In the genomic region with DNA sequence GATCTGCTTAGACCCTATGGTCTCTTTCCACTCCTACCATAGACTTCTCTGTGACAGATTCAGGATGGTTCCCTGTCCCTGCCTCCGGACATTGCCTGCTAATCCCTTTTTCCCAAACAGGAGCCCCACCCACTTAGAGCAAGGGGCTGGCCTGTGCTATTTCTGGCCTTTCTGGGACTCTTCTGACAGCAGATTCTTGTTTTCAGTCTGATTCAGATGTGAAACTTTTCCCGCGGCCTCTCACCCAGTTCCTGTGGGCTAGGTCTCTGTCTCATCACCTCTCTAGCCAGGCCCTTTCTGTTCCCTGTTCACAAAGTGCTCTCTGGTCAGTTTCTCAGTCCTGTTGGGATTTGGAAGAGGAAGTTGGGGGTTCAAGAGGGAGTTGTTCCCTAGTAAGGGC, we compare ENCODE assay signal across 8 mouse cellular contexts. TPM values are rescaled to one million over a fixed set of nuclear protein-coding genes. Genes with fewer than 3 reads are reported as not detected.
A peak's percentile ranks its signal among the peaks of the same experiment; 100 is the strongest.
DNase-seq lines count a peak whose midpoint lies in the region; ATAC-seq and TF ChIP-seq lines count a peak whose summit lies in the region.

No protein-coding gene starts in this region.

- no peak overlapping the region for H3K4me3 ChIP-seq in liver, embryonic 11.5 days (ENCODE audit: low read depth, low read length)
- peak overlapping the region; percentile 50 for H3K4me3 ChIP-seq in forebrain, embryonic 16.5 days (replicated peaks; ENCODE audit: low read length)
- no peak overlapping the region for H3K4me3 ChIP-seq in hindbrain, embryonic 16.5 days (ENCODE audit: low read length)
- H3K4me3 ChIP-seq in neural tube, embryonic 12.5 days: no peak overlapping the region
- H3K4me3 ChIP-seq in kidney, adult 2 months (ENCODE audit: insufficient read depth, low read depth, low read length): no peak overlapping the region

- no peak for DNase-seq in liver, embryonic 11.5 days (ENCODE audit: low spot score)
- no peak for DNase-seq in liver
- no peak for DNase-seq in kidney, adult 2 months
- DNase-seq in right cerebral cortex, postnatal 36 days (ENCODE audit: low spot score in 2 of 2): no peak
- no peak for DNase-seq in layer of hippocampus, postnatal 25 days (ENCODE audit: extremely low spot score in 1 of 2, low spot score in 1 of 2)

- TF ChIP-seq CTCF in kidney, adult 2 months (conservative IDR thresholded peaks at IDR 0.05; ENCODE audit: insufficient read depth, insufficient read length, low read depth, low read length): no peak

- no peaks in the 10 kb centered on the region for H3K9me3 ChIP-seq in liver, embryonic 11.5 days (ENCODE audit: control insufficient read depth, low read length)
- H3K9me3 ChIP-seq in forebrain, embryonic 16.5 days (ENCODE audit: control insufficient read depth, low read length): no peaks in the 10 kb centered on the region
- no peaks in the 10 kb centered on the region for H3K9me3 ChIP-seq in hindbrain, embryonic 16.5 days (ENCODE audit: control insufficient read depth, low read length)
- H3K9me3 ChIP-seq in neural tube, embryonic 12.5 days: no peaks in the 10 kb centered on the region

- no peak for TF ChIP-seq POLR2A in kidney, adult 2 months (IDR thresholded peaks at IDR 0.05; ENCODE audit: low read depth, low read length)

- no peak for ATAC-seq in liver, embryonic 11.5 days (replicated peaks; ENCODE audit: low FRiP score)
- no peak for ATAC-seq in forebrain, embryonic 16.5 days
- ATAC-seq in hindbrain, embryonic 16.5 days: no peak
- ATAC-seq in neural tube, embryonic 12.5 days (ENCODE audit: low FRiP score, low read depth): no peak

- WGBS in liver, embryonic 11.5 days: 36% methylated on average over 3 of the region's 3 CpGs
- WGBS in forebrain, embryonic 16.5 days: 21% methylated on average over 3 of the region's 3 CpGs
- 31% methylated on average over 3 of the region's 3 CpGs for WGBS in hindbrain, embryonic 16.5 days
- 46% methylated on average over 3 of the region's 3 CpGs for WGBS in neural tube, embryonic 12.5 days
- 54% methylated on average over 3 of the region's 3 CpGs for WGBS in kidney, adult 2 months

- no peak overlapping the region for H3K27ac ChIP-seq in liver, embryonic 11.5 days (ENCODE audit: low read depth, low read length)
- H3K27ac ChIP-seq in forebrain, embryonic 16.5 days (ENCODE audit: low read length): peak overlapping the region; percentile 92
- peak overlapping the region; percentile 59 for H3K27ac ChIP-seq in hindbrain, embryonic 16.5 days (ENCODE audit: low read depth, low read length)
- no peak overlapping the region for H3K27ac ChIP-seq in neural tube, embryonic 12.5 days
- H3K27ac ChIP-seq in kidney, adult 2 months (ENCODE audit: insufficient read depth, low read depth, low read length): no peak overlapping the region

- H3K36me3 ChIP-seq in liver, embryonic 11.5 days (ENCODE audit: control insufficient read depth, insufficient read depth, low read length): no peaks in the 10 kb centered on the region
- H3K36me3 ChIP-seq in forebrain, embryonic 16.5 days (ENCODE audit: control insufficient read depth, insufficient read depth): no peaks in the 10 kb centered on the region
- H3K36me3 ChIP-seq in hindbrain, embryonic 16.5 days (ENCODE audit: control insufficient read depth, insufficient read depth, low read length): no peaks in the 10 kb centered on the region
- H3K36me3 ChIP-seq in neural tube, embryonic 12.5 days: no peaks in the 10 kb centered on the region
- H3K36me3 ChIP-seq in kidney, adult 2 months (ENCODE audit: control insufficient read depth, insufficient read depth, low read length): no peaks in the 10 kb centered on the region

- peak overlapping the region; percentile 64; the same call in 1 of the 2 replicates for H3K4me2 ChIP-seq in liver, embryonic 11.5 days
- peak overlapping the region; percentile 75 for H3K4me2 ChIP-seq in forebrain, embryonic 16.5 days (ENCODE audit: low read length)
- H3K4me2 ChIP-seq in hindbrain, embryonic 16.5 days (ENCODE audit: low read length): peak overlapping the region; percentile 54
- peak overlapping the region; percentile 58 for H3K4me2 ChIP-seq in neural tube, embryonic 12.5 days (replicated peaks)

- H3K27me3 ChIP-seq in liver, embryonic 11.5 days (replicated peaks; ENCODE audit: control insufficient read depth, insufficient read depth, low read length): 0 out of 2 replicates have a peak, but pooled peaks cover 2% of the 10 kb centered on the region
- H3K27me3 ChIP-seq in forebrain, embryonic 16.5 days (replicated peaks; ENCODE audit: control insufficient read depth, insufficient read depth, low read length): no peaks in the 10 kb centered on the region
- no peaks in the 10 kb centered on the region for H3K27me3 ChIP-seq in hindbrain, embryonic 16.5 days (replicated peaks; ENCODE audit: control insufficient read depth, insufficient read depth, low read length)
- H3K27me3 ChIP-seq in neural tube, embryonic 12.5 days (replicated peaks): no peaks in the 10 kb centered on the region
- no peaks in the 10 kb centered on the region for H3K27me3 ChIP-seq in kidney, adult 2 months (replicated peaks; ENCODE audit: control insufficient read depth, insufficient read depth, low read length)

- no peaks in the 10 kb centered on the region for H3K4me1 ChIP-seq in liver, embryonic 11.5 days (replicated peaks; ENCODE audit: control insufficient read depth, insufficient read depth, low read length)
- peaks cover 56% of the 10 kb centered on the region for H3K4me1 ChIP-seq in forebrain, embryonic 16.5 days (replicated peaks; ENCODE audit: control insufficient read depth, insufficient read depth, low read length)
- peaks cover 44% of the 10 kb centered on the region for H3K4me1 ChIP-seq in hindbrain, embryonic 16.5 days (ENCODE audit: control insufficient read depth, insufficient read depth, low read depth, low read length)
- H3K4me1 ChIP-seq in neural tube, embryonic 12.5 days: peaks cover 40% of the 10 kb centered on the region
- no peaks in the 10 kb centered on the region for H3K4me1 ChIP-seq in kidney, adult 2 months (ENCODE audit: control insufficient read depth, insufficient read depth, low read length)

- no peak overlapping the region for H3K9ac ChIP-seq in liver, embryonic 11.5 days (ENCODE audit: low read depth, low read length)
- peak overlapping the region; percentile 60 for H3K9ac ChIP-seq in forebrain, embryonic 16.5 days (replicated peaks; ENCODE audit: low read depth, low read length)
- peak overlapping the region; percentile 39; the same call in 1 of the 2 replicates for H3K9ac ChIP-seq in hindbrain, embryonic 16.5 days (ENCODE audit: low read depth, low read length)
- H3K9ac ChIP-seq in neural tube, embryonic 12.5 days: peak overlapping the region; percentile 38; the same call in 1 of the 2 replicates

RNA-seq across cellular contexts. Expression of gene Pde1b, which starts 12.1 kb away (rescaled TPM):
- 0.87 and 1.1 TPM in 2 replicates for polyA plus RNA-seq in liver, embryonic 11.5 days (2014; fragmentation: Nextera tagmentation; extraction: Ambion mirVana)
- polyA plus RNA-seq in forebrain, embryonic 16.5 days (2015; fragmentation: Nextera tagmentation; extraction: Ambion mirVana): 71.0 and 77.1 TPM in 2 replicates
- polyA plus RNA-seq in hindbrain, embryonic 16.5 days (2015; fragmentation: Nextera tagmentation; extraction: Ambion mirVana): 89.3 and 91.0 TPM in 2 replicates
- polyA plus RNA-seq in neural tube, embryonic 12.5 days (2016; fragmentation: Nextera tagmentation; extraction: Ambion mirVana): 51.1 and 53.7 TPM in 2 replicates
- polyA plus RNA-seq in kidney, adult 2 months (2012; rRNA removed): 2.0 and 2.8 TPM in 2 replicates
- 10 to 100 TPM; 89.8 to 96.1 TPM for total RNA-seq in layer of hippocampus, postnatal 25 days (2021)

RNA-seq across cellular contexts. Expression of gene Ppp1r1a, which starts 22.9 kb away (rescaled TPM):
- polyA plus RNA-seq in liver, embryonic 11.5 days (2014; fragmentation: Nextera tagmentation; extraction: Ambion mirVana): 2.1 and 2.6 TPM in 2 replicates
- polyA plus RNA-seq in forebrain, embryonic 16.5 days (2015; fragmentation: Nextera tagmentation; extraction: Ambion mirVana): 89.0 and 108 TPM in 2 replicates
- polyA plus RNA-seq in hindbrain, embryonic 16.5 days (2015; fragmentation: Nextera tagmentation; extraction: Ambion mirVana): 143 and 161 TPM in 2 replicates
- polyA plus RNA-seq in neural tube, embryonic 12.5 days (2016; fragmentation: Nextera tagmentation; extraction: Ambion mirVana): 53.1 and 55.5 TPM in 2 replicates
- polyA plus RNA-seq in kidney, adult 2 months (2012; rRNA removed): 253 and 258 TPM in 2 replicates
- 100 to 1,000 TPM; 131 to 135 TPM for total RNA-seq in layer of hippocampus, postnatal 25 days (2021)

RNA-seq across cellular contexts. Expression of gene Glycam1, which starts 50.0 kb away (rescaled TPM):
- polyA plus RNA-seq in liver, embryonic 11.5 days (2014; fragmentation: Nextera tagmentation; extraction: Ambion mirVana): not detected in 2 replicates
- polyA plus RNA-seq in forebrain, embryonic 16.5 days (2015; fragmentation: Nextera tagmentation; extraction: Ambion mirVana): not detected in 2 replicates
- not detected in 2 replicates for polyA plus RNA-seq in hindbrain, embryonic 16.5 days (2015; fragmentation: Nextera tagmentation; extraction: Ambion mirVana)
- polyA plus RNA-seq in neural tube, embryonic 12.5 days (2016; fragmentation: Nextera tagmentation; extraction: Ambion mirVana): not detected in 2 replicates
- polyA plus RNA-seq in kidney, adult 2 months (2012; rRNA removed): 118 TPM in 1 of 2 replicates, not detected in the other
- 1 to 10 TPM; 1.7 to 2.6 TPM for total RNA-seq in layer of hippocampus, postnatal 25 days (2021)

Comparison
In these comparisons a context has a peak if more than half of its experiments do, and no peak if none do; other contexts are left out.
1. H3K27ac ChIP-seq: peak in forebrain, embryonic 16.5 days (single experiment) and hindbrain, embryonic 16.5 days (single experiment); none in liver, embryonic 11.5 days (single experiment), neural tube, embryonic 12.5 days (single experiment) and kidney, adult 2 months (single experiment).
2. RNA of gene Pde1b, which starts 12.1 kb away (polyA plus RNA-seq): 89.3 to 91.0 TPM in hindbrain, embryonic 16.5 days, 71.0 to 77.1 TPM in forebrain, embryonic 16.5 days and 51.1 to 53.7 TPM in neural tube, embryonic 12.5 days; 2.0 to 2.8 TPM in kidney, adult 2 months and 0.87 to 1.1 TPM in liver, embryonic 11.5 days; every median in the first group is over 10 times any median in the second.
3. RNA of gene Ppp1r1a, which starts 22.9 kb away (polyA plus RNA-seq): 253 to 258 TPM in kidney, adult 2 months, 143 to 161 TPM in hindbrain, embryonic 16.5 days, 89.0 to 108 TPM in forebrain, embryonic 16.5 days and 53.1 to 55.5 TPM in neural tube, embryonic 12.5 days; 2.1 to 2.6 TPM in liver, embryonic 11.5 days; every median in the first group is over 10 times any median in the second.
4. Peak in every context shown above with its lines, with median percentiles within 50 percentile points of each other: H3K4me2 ChIP-seq.